Comparison of ENCODE assay signal across 8 mouse cellular contexts in the genomic region with DNA sequence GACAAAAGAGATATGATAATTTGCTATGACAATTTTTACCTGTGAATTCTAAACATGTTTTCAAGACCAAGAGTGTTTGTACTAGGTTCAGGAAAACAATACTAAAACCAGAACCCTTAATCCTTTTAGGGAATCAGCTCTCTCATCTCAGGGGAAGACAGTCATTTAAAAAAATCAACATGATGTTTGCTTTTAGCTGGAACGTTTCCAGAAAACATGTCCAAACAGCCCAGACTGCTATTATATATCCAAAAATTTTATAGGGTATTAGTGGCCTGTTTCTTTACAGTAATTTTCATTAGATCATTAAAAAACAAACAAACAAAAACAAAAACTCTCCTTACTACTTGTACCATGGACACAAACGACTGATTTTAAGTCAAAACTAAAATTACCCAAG. TPM values are rescaled to one million over a fixed set of nuclear protein-coding genes. Genes with fewer than 3 reads are reported as not detected.
DNase-seq lines count a peak whose midpoint lies in the region; ATAC-seq and TF ChIP-seq lines count a peak whose summit lies in the region.

No protein-coding gene starts in this region.

- peak overlapping the region; percentile 100 for H3K27ac ChIP-seq in heart, adult 2 months
- H3K27ac ChIP-seq in spleen, adult 2 months (ENCODE audit: insufficient read depth, low read length) = no peak overlapping the region
- no peak overlapping the region for H3K27ac ChIP-seq in liver, embryonic 12.5 days

- no peak for DNase-seq in heart, adult 2 months
- DNase-seq in heart, postnatal 10 days = no peak
- DNase-seq in spleen, adult 2 months (ENCODE audit: low read depth in 1 of 2, low spot score in 2 of 2) = no peak
- no peak for DNase-seq in spleen, postnatal 14 days (ENCODE audit: low spot score in 2 of 2)
- DNase-seq in ovary, postnatal 36 days (ENCODE audit: low spot score) = no peak
- no peak for DNase-seq in left cerebral cortex, postnatal 25 days (ENCODE audit: low spot score in 2 of 2)
- no peak for DNase-seq in right cerebral cortex, postnatal 25 days

- peak overlapping the region; percentile 73; the same call in 1 of the 2 replicates for H3K9ac ChIP-seq in heart, adult 2 months (ENCODE audit: low read depth, low read length)
- H3K9ac ChIP-seq in liver, embryonic 12.5 days = peak overlapping the region; percentile 97

- H3K9me3 ChIP-seq in liver, embryonic 12.5 days (replicated peaks) = no peaks in the 10 kb centered on the region

- no peaks in the 10 kb centered on the region for H3K27me3 ChIP-seq in heart, adult 2 months (ENCODE audit: control insufficient read depth, insufficient read depth, low read length)
- no peaks in the 10 kb centered on the region for H3K27me3 ChIP-seq in spleen, adult 2 months (ENCODE audit: control insufficient read depth, insufficient read depth, low read length)
- no peaks in the 10 kb centered on the region for H3K27me3 ChIP-seq in liver, embryonic 12.5 days (replicated peaks)

- intact Hi-C loops in heart, adult 2 months (cut with DNase I) = loop anchor here (2.0 kb wide), 2 partner anchors 91 to 125 kb away; no protein-coding TSS in a partner anchor
- intact Hi-C loops in heart, postnatal 10 days (cut with DNase I) = no loop called here
- intact Hi-C loops in left cerebral cortex, postnatal 25 days (cut with DNase I) = no loop called here

- no peak for TF ChIP-seq POLR2A in heart, adult 2 months (IDR thresholded peaks at IDR 0.05; ENCODE audit: insufficient read depth, low read depth, low read length)
- no peak for TF ChIP-seq POLR2A in spleen, adult 2 months (IDR thresholded peaks at IDR 0.05; ENCODE audit: low read depth, low read length)

- peak overlapping the region; percentile 75 for H3K4me2 ChIP-seq in liver, embryonic 12.5 days

- peaks cover 40% of the 10 kb centered on the region for H3K36me3 ChIP-seq in heart, adult 2 months (ENCODE audit: control insufficient read depth, insufficient read depth, low read length)
- peaks cover 9% of the 10 kb centered on the region for H3K36me3 ChIP-seq in spleen, adult 2 months (ENCODE audit: control insufficient read depth, insufficient read depth, low read length)
- H3K36me3 ChIP-seq in liver, embryonic 12.5 days = peaks cover 21% of the 10 kb centered on the region

- 3% methylated on average over 2 of the region's 2 CpGs for WGBS in heart, adult 2 months
- 6% methylated on average over 2 of the region's 2 CpGs for WGBS in spleen, adult 2 months
- WGBS in liver, embryonic 12.5 days (ENCODE audit: insufficient replicate concordance) = 36% methylated on average over 2 of the region's 2 CpGs

- no peak for ATAC-seq in liver, embryonic 12.5 days

- TF ChIP-seq CTCF in heart, adult 2 months (IDR thresholded peaks at IDR 0.05) = no peak
- TF ChIP-seq CTCF in spleen, adult 2 months (IDR thresholded peaks at IDR 0.05; ENCODE audit: extremely low read depth, insufficient read depth, insufficient read length, insufficient replicate concordance) = no peak

- no peak for TF ChIP-seq EP300 in heart, adult 2 months (IDR thresholded peaks at IDR 0.05; ENCODE audit: insufficient read depth, low read depth, low read length)

- peak overlapping the region; percentile 98 for H3K4me3 ChIP-seq in heart, adult 2 months
- H3K4me3 ChIP-seq in spleen, adult 2 months (ENCODE audit: extremely low read depth, insufficient read depth, insufficient read length) = peak overlapping the region; percentile 94; the same call in 1 of the 2 replicates
- H3K4me3 ChIP-seq in liver, embryonic 12.5 days = peak overlapping the region; percentile 98

- peaks cover 7% of the 10 kb centered on the region for H3K79me2 ChIP-seq in heart, adult 2 months (replicated peaks; ENCODE audit: control insufficient read depth, insufficient read depth, low read length)

- peaks cover 21% of the 10 kb centered on the region for H3K4me1 ChIP-seq in heart, adult 2 months (ENCODE audit: control insufficient read depth, insufficient read depth, low read length)
- peaks cover 15% of the 10 kb centered on the region for H3K4me1 ChIP-seq in spleen, adult 2 months (ENCODE audit: control insufficient read depth, insufficient read depth, insufficient read length)
- peaks cover 60% of the 10 kb centered on the region for H3K4me1 ChIP-seq in liver, embryonic 12.5 days

RNA-seq across cellular contexts. Expression of a gene that starts 1.3 kb away (rescaled TPM):
- 100 to 1,000 TPM; 724 to 814 TPM for total RNA-seq in heart, adult 2 months (2021)
- 771 and 1,125 TPM in 2 replicates for polyA plus RNA-seq in heart, adult 2 months (2012; rRNA removed)
- 100 to 1,000 TPM; 625 to 643 TPM for total RNA-seq in heart, postnatal 10 days (2021)
- polyA plus RNA-seq in spleen, adult 2 months (2012; rRNA removed) = 567 and 602 TPM in 2 replicates
- polyA plus RNA-seq in liver, embryonic 12.5 days (2016; fragmentation: Nextera tagmentation; extraction: Ambion mirVana) = 395 and 399 TPM in 2 replicates
- 100 to 1,000 TPM; 746 to 815 TPM for total RNA-seq in left cerebral cortex, postnatal 25 days (2021)

RNA-seq across cellular contexts. Expression of a gene that starts 58.1 kb away (rescaled TPM):
- total RNA-seq in heart, adult 2 months (2021) = 10 to 100 TPM; 18.2 to 19.2 TPM
- polyA plus RNA-seq in heart, adult 2 months (2012; rRNA removed) = 5.1 and 9.6 TPM in 2 replicates
- total RNA-seq in heart, postnatal 10 days (2021) = 10 to 100 TPM; 20.0 to 20.8 TPM
- polyA plus RNA-seq in spleen, adult 2 months (2012; rRNA removed) = 4.5 and 5.2 TPM in 2 replicates
- 30.1 and 33.3 TPM in 2 replicates for polyA plus RNA-seq in liver, embryonic 12.5 days (2016; fragmentation: Nextera tagmentation; extraction: Ambion mirVana)
- total RNA-seq in left cerebral cortex, postnatal 25 days (2021) = 10 to 100 TPM; 31.1 to 33.1 TPM
